Mouse (Mus musculus): ENCODE measurements around the gene Stra6. TPM values are rescaled to one million over a fixed set of nuclear protein-coding genes. Genes with fewer than 3 reads are reported as not detected.

Stra6 gene
- polyA plus RNA-seq, 2 experiments, result 0.07 TPM; not detected in 1

DNA sequence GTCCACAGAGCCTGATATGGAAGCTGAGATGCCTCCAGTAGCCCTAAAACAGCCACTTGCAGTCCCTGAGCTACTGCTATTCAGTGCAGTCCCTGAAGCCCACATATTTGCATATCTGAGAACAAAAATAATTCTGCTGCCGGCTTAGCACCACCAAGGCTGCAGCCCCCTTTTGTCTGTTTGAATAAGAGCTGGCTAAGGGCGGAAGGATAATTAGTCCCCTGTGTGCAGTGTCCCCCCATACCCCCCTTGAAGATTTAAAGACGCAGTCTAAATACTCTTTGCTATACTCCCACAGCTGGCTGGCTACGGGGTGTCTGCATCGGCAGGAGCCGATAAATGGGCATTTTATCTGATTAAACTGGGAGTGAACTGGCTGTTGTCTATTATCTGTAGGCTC, 15.0 kb upstream of the Stra6 start:
- Histone ChIP-seq H3K27me3 (ENCODE audit: control insufficient read depth, insufficient read depth, low read length) (no peaks in the 10 kb centered on the region), H3K9me3 (ENCODE audit: control insufficient read depth, low read length) (no peaks in the 10 kb centered on the region), H3K9ac (replicated peaks) (no peak overlapping the region), H3K4me3 (ENCODE audit: insufficient read depth in 1 of 2, low read depth in 2 of 2, low read length in 2 of 2) (no peak overlapping the region), H3K36me3 (replicated peaks; ENCODE audit: control insufficient read depth, insufficient read depth, low read depth) (no peaks in the 10 kb centered on the region), H3K4me2 (ENCODE audit: low read depth) (no peak overlapping the region), H3K27ac (no peak overlapping the region), H3K4me1 (replicated peaks; ENCODE audit: control insufficient read depth in 2 of 2, insufficient read depth in 2 of 2, low read length in 1 of 2) (no peaks in the 10 kb centered on the region)
- 18% methylated on average over 6 of the region's 6 CpGs for WGBS (ENCODE audit: insufficient replicate concordance)
- DNase-seq (ENCODE audit: low read depth in 3 of 3, low spot score in 3 of 3) (no peak), ATAC-seq (ENCODE audit: insufficient read depth) (no peak)
- no peak for TF ChIP-seq EP300 (IDR thresholded peaks at IDR 0.05; ENCODE audit: low read depth)
- no peak for TF ChIP-seq CTCF (IDR thresholded peaks at IDR 0.05; ENCODE audit: low read depth)

- TF ChIP-seq CTCF (IDR thresholded peaks at IDR 0.05; ENCODE audit: low read depth) (no peak), EP300 (IDR thresholded peaks at IDR 0.05; ENCODE audit: low read depth) (no peak)
- no peak for DNase-seq (ENCODE audit: low read depth in 3 of 3, low spot score in 3 of 3)
- WGBS (ENCODE audit: insufficient replicate concordance), result 48% methylated on average over 6 of the region's 6 CpGs
Measured at GRCm38 (mm10) chr9:58049186-58049585, 14.4 kb upstream of the Stra6 start.

GRCm38 (mm10) chr9:58049861-58050260, 13.7 kb upstream of the Stra6 start:
- Histone ChIP-seq H3K9me3 (ENCODE audit: control insufficient read depth, low read length) (no peaks in the 10 kb centered on the region), H3K27me3 (ENCODE audit: control insufficient read depth, insufficient read depth, low read length) (no peaks in the 10 kb centered on the region), H3K4me2 (ENCODE audit: low read depth) (no peak overlapping the region), H3K36me3 (replicated peaks; ENCODE audit: control insufficient read depth, insufficient read depth, low read depth) (no peaks in the 10 kb centered on the region), H3K9ac (replicated peaks) (no peak overlapping the region), H3K4me3 (ENCODE audit: insufficient read depth in 1 of 2, low read depth in 2 of 2, low read length in 2 of 2) (no peak overlapping the region), H3K27ac (no peak overlapping the region), H3K4me1 (replicated peaks; ENCODE audit: control insufficient read depth in 2 of 2, insufficient read depth in 2 of 2, low read length in 1 of 2) (no peaks in the 10 kb centered on the region)
- TF ChIP-seq EP300 (IDR thresholded peaks at IDR 0.05; ENCODE audit: low read depth), result no peak
- no peak for TF ChIP-seq CTCF (IDR thresholded peaks at IDR 0.05; ENCODE audit: low read depth)
- WGBS (ENCODE audit: insufficient replicate concordance), result 43% methylated on average over 7 of the region's 7 CpGs
- ATAC-seq (ENCODE audit: insufficient read depth), result no peak
- no peak for DNase-seq (ENCODE audit: low read depth in 3 of 3, low spot score in 3 of 3)

More at GRCm38 (mm10) chr9:58049186-58049585, 14.4 kb upstream of the Stra6 start:
- H3K9ac ChIP-seq (replicated peaks), result no peak overlapping the region
- no peaks in the 10 kb centered on the region for H3K4me1 ChIP-seq (replicated peaks; ENCODE audit: control insufficient read depth in 2 of 2, insufficient read depth in 2 of 2, low read length in 1 of 2)
- no peak for ATAC-seq (ENCODE audit: insufficient read depth)
- no peak overlapping the region for H3K27ac ChIP-seq
- H3K9me3 ChIP-seq (ENCODE audit: control insufficient read depth, low read length), result no peaks in the 10 kb centered on the region
- no peak overlapping the region for H3K4me3 ChIP-seq (ENCODE audit: insufficient read depth in 1 of 2, low read depth in 2 of 2, low read length in 2 of 2)
- no peaks in the 10 kb centered on the region for H3K36me3 ChIP-seq (replicated peaks; ENCODE audit: control insufficient read depth, insufficient read depth, low read depth)
- no peaks in the 10 kb centered on the region for H3K27me3 ChIP-seq (ENCODE audit: control insufficient read depth, insufficient read depth, low read length)
- H3K4me2 ChIP-seq (ENCODE audit: low read depth), result no peak overlapping the region

- no peaks in the 10 kb centered on the region for H3K4me1 ChIP-seq (replicated peaks; ENCODE audit: control insufficient read depth in 2 of 2, insufficient read depth in 2 of 2, low read length in 1 of 2)
- TF ChIP-seq EP300 (IDR thresholded peaks at IDR 0.05; ENCODE audit: low read depth) (no peak), CTCF (IDR thresholded peaks at IDR 0.05; ENCODE audit: low read depth) (no peak)
- H3K9ac ChIP-seq (replicated peaks), result no peak overlapping the region
- H3K4me3 ChIP-seq (ENCODE audit: insufficient read depth in 1 of 2, low read depth in 2 of 2, low read length in 2 of 2), result no peak overlapping the region
- H3K27ac ChIP-seq, result no peak overlapping the region
- H3K27me3 ChIP-seq (ENCODE audit: control insufficient read depth, insufficient read depth, low read length), result no peaks in the 10 kb centered on the region
- H3K4me2 ChIP-seq (ENCODE audit: low read depth), result no peak overlapping the region
- no peak for ATAC-seq (ENCODE audit: insufficient read depth)
- no peaks in the 10 kb centered on the region for H3K36me3 ChIP-seq (replicated peaks; ENCODE audit: control insufficient read depth, insufficient read depth, low read depth)
- no peak for DNase-seq (ENCODE audit: low read depth in 3 of 3, low spot score in 3 of 3)
- H3K9me3 ChIP-seq (ENCODE audit: control insufficient read depth, low read length), result no peaks in the 10 kb centered on the region
- WGBS (ENCODE audit: insufficient replicate concordance), result 25% methylated on average over 5 of the region's 5 CpGs
Measured at GRCm38 (mm10) chr9:58051937-58052336, 11.7 kb upstream of the Stra6 start.

GRCm38 (mm10) chr9:58053102-58053501, 10.5 kb upstream of the Stra6 start:
- ATAC-seq (ENCODE audit: insufficient read depth) (no peak), DNase-seq (ENCODE audit: low read depth in 3 of 3, low spot score in 3 of 3) (no peak)
- TF ChIP-seq EP300 (IDR thresholded peaks at IDR 0.05; ENCODE audit: low read depth) (no peak), CTCF (IDR thresholded peaks at IDR 0.05; ENCODE audit: low read depth) (peak; percentile 80)
- 16% methylated on average over 3 of the region's 3 CpGs for WGBS (ENCODE audit: insufficient replicate concordance)
- H3K4me2 ChIP-seq (ENCODE audit: low read depth), result no peak overlapping the region
- no peak overlapping the region for H3K4me3 ChIP-seq (ENCODE audit: insufficient read depth in 1 of 2, low read depth in 2 of 2, low read length in 2 of 2)
- no peaks in the 10 kb centered on the region for H3K27me3 ChIP-seq (ENCODE audit: control insufficient read depth, insufficient read depth, low read length)
- no peaks in the 10 kb centered on the region for H3K36me3 ChIP-seq (replicated peaks; ENCODE audit: control insufficient read depth, insufficient read depth, low read depth)
- H3K4me1 ChIP-seq (replicated peaks; ENCODE audit: control insufficient read depth in 2 of 2, insufficient read depth in 2 of 2, low read length in 1 of 2), result no peaks in the 10 kb centered on the region
- H3K27ac ChIP-seq, result no peak overlapping the region
- H3K9me3 ChIP-seq (ENCODE audit: control insufficient read depth, low read length), result no peaks in the 10 kb centered on the region
- H3K9ac ChIP-seq (replicated peaks), result no peak overlapping the region

Data from liver, embryonic 14.5 days (tissue).